Mouse (Mus musculus) megakaryocyte progenitor cell, adult 5-6 weeks (primary cell): ENCODE results near the gene Ccar1. TPM values are rescaled to one million over a fixed set of nuclear protein-coding genes. Genes with fewer than 3 reads are reported as not detected.
A peak's percentile ranks its signal among the peaks of the same experiment; 100 is the strongest.
"Not testable (repeated sequence)": the region's sequence is repeated elsewhere in the genome, so short reads cannot be mapped to it uniquely, and the experiment has no call there.

ENCODE experiments used
- ATAC-seq: replicated peaks from 2 replicates; pipeline ENCODE4 v1.8.0; 2016; ENCODE audit warnings: mild to moderate bottlenecking, moderate TSS enrichment, inconsistent platforms; ENCODE audit not compliant: poor library complexity
- total RNA-seq, 2 experiments: library from RNA; stranded (forward) in 1 of 2; stranded (reverse) in 1 of 2; fragments of 157-497, 149-512 nt in 1 of 2; fragments of 200-1000 nt in 1 of 2; gene quantifications; 2 replicates each; pipeline versions ENCODE4 v1.2.3 to v1.2.4; 2015 to 2017

Gene Ccar1
- total RNA-seq (2015): 123 and 174 TPM in 2 replicates
- total RNA-seq (2017): 101 and 138 TPM in 2 replicates

- peak; percentile 97 for ATAC-seq
Observed at GRCm38 (mm10) chr10:62792177-62793090, at the start of gene Ccar1. Ccar1 (minus strand) TSS chr10:62792286.

- no peak for ATAC-seq
Observed at GRCm38 (mm10) chr10:62840687-62841086, 48.6 kb upstream of the Ccar1 start.

DNA sequence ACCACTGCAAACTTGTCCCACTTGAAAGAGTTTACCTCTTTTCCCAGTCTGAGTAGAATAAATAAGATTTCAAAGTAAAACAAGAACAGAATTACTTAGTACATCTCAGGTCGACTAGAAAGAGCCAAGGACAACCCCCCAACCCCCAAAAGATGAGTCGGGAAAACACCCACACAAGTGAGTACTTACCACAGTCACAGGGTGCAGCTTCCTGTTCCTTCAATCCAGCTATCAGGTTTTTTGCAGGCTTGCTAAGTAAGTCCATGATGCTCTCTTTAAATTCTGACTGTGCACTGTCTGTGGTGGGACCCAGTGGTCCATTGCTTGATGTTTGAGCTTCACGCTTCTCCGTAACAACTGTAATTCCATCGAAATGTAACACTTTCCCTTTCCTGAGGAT, 45.9 kb upstream of the Ccar1 start:
- ATAC-seq: no peak

DNA sequence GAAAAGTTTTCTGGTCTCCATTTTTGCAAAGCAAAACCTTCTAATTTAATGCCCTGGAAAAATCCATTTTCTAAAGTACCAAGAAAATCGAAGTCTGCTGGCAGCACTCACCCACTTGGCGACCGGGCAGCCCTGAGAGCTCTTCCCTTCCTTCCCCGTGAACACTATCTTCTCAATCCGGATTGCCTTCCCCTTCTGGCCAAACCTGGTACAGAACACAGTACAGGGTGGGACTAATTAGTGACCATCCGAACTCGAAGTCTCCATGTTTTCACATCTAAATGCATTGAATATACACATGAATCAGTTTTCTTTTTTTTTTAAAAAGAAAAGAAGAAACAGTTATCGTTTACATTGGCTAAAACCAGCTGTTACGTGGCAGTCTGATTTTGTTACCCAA, 40.7 kb upstream of the Ccar1 start:
- no peak for ATAC-seq

DNA sequence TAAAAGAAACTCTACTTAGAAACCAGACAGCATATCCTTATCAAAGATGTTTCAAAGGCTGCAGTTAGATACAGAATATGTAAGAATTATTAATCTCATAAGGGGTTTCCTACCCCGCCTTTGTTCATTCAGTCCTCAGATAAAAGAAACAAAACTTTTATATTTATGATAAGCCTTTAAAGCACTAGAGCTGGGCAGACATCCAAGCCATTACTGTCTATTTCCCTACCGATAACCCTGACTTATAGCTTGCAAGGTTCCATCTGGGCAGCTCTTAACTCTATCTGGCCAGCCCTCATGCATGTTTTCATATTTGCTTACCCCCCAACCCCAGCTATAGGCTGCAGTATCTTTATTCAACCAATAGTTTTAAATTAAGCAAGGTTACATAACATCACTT, 39.5 kb upstream of the Ccar1 start:
- ATAC-seq: peak; percentile 96

DNA sequence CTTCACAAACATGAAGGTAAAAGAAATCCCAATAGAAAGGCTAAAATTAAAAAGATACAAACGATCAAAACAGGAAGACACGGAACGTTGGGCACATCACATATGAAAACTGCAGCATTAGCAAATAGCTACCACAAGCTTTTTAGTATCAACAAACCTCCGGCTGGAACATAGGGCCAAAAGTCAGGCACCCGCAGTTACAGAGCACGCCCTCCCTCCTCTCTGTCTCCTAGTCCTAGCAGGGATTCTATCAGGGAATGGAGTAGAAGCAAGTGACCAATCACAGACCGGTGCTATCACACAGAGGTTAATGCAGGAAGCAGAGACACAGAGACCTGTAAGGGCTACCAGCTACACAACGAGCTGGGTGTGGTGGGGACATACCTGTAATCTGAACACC, 32.4 kb upstream of the Ccar1 start:
- no peak for ATAC-seq

DNA sequence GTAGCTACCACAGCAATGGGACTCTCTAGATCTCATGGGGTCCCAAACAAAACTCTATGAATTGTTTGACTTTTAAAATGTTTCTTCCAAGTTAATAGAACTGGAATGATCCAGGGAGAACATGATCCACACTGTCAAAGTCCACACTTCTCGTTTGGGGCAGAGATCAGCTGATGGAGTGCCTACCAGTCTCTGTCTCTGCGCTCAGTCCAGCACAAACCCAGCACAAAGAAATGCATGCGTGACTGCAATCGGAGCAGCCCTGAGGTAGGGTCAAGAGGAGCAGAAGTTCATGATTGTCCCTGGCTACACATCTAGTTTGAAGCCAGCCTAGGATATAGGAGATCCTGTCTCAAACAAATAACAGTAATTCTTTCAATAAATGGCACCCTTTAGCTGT, 31.3 kb upstream of the Ccar1 start:
- no peak for ATAC-seq

DNA sequence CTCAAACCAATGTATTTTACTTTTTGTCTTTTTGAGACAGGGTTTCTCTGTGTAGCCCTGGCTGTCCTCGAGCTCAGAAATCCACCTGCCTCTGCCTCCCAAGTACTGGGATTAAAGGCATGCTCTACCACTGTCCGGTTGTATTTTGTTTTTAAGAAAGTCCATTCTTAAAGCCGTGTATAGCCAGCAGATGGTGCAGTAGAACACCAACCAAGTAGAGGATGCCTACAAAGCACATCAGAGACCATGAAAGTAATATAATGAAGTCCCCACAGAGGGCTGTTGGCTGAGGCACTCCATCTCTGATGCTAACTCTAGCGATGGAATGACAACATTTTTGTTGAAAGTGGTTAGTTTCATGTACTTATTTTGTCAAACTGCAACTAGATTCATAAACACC, 17.9 kb upstream of the Ccar1 start:
- peak; percentile 54; the same call in 1 of the 2 replicates for ATAC-seq

- ATAC-seq: no peak
Observed at GRCm38 (mm10) chr10:62808766-62809165, 16.7 kb upstream of the Ccar1 start.

DNA sequence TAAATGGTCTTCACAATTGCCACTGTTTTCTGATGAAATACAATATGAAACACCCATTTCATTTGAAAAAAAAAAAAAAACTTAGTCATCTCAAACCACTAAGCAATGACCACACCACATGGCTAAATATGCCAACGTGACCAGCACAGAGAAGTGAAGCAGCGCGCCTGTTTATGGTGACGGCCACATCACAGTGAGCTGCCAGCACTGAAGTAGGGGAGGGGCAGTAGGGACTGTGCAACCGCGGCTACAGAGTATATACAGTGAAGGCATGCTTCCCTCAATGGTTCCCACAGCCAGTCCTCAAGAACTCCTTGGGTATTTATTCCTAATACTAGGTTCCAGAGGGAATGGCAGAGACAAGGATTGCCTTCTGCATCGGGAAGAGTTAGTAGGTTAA, 16.2 kb upstream of the Ccar1 start:
- peak; percentile 34 for ATAC-seq

GRCm38 (mm10) chr10:62804106-62804505, 12.0 kb upstream of the Ccar1 start:
- ATAC-seq: peak; percentile 87

DNA sequence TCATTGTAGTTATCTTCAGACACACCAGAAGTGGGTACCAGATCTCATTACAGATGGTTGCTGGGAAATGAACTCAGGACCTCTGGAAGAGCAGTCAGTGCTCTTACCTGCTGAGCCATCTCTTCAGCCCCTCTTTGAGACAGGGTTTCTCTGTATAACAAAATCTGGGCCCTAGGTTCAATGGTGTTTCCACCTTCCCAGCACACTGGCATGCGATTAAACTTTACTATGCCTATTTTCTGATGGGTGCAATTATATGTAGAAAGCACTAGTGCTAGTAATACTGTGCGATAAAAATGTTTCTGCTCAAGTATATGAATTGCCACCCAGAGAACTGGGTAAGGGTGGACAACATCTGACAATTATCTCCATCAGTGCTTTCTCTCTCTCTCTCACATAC, 11.2 kb upstream of the Ccar1 start:
- no peak for ATAC-seq

GRCm38 (mm10) chr10:62794221-62794620, 2.1 kb upstream of the Ccar1 start:
- no peak for ATAC-seq

- peak; percentile 12 for ATAC-seq
Observed at GRCm38 (mm10) chr10:62793091-62793453, 986 bp upstream of the Ccar1 start.

GRCm38 (mm10) chr10:62791251-62792176, 572 bp downstream of the Ccar1 start:
- no peak for ATAC-seq

DNA sequence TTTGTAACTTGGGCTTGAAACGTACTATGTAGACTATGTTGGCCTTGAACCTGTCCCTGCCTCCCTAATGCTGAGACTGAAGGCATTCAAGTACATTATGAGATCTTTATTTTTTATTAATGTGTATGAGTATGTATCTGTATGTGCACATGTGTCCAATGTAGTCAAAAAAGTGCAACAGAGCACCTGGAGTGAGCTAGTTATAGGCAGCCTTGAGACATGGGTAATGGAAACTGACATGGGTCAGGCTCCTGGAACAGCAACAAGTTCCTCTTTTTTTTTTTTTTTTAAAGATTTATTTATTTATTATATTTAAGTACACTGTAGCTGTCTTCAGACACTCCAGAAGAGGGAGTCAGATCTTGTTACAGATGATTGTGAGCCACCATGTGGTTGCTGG, 10.3 kb downstream of the Ccar1 start:
- not testable (repeated sequence) for ATAC-seq

DNA sequence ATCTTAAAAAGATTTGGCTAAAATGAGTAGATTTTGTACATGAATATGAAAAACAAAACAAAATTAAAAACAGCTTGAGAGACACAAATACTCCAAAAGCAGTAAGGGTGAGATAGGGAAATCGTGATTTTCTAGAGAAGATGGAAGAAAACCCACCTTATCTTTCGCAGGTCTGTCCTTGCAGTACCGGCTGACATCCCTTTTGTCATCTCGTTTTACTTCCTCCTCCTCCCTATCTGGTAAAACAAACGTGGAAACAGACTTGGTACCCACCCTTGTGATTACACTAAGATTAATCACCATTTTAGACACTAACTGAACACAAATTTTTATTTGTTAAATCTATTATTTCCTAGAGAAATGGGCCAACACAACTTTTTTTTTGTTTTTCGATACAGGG, 41.3 kb downstream of the Ccar1 start:
- no peak for ATAC-seq

- peak; percentile 60 for ATAC-seq
Observed at GRCm38 (mm10) chr10:62739961-62740737, 51.9 kb downstream of the Ccar1 start.

- peak; percentile 60 for ATAC-seq
Observed at GRCm38 (mm10) chr10:62736965-62737688, 55.0 kb downstream of the Ccar1 start.

DNA sequence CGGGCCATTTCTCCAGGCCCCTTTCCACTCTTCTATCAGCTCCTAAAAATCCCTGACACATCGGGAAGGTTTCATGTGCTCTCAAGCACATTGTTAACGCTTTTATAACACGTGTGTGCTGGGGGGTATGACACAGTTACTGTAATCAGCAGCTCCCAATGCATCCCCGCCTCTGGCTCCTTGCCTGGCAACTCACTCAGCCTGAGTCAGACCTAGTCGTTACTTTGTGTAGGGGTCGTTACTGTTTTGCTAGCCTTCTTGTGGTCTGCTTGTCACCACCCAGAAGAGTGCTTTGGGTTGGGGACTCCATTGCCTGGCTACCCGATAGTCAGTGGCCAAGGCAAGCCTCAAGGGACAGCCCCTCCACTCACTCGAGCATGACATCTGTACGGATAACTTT, 61.3 kb downstream of the Ccar1 start:
- no peak for ATAC-seq
